Mouse (Mus musculus) forebrain, embryonic 11.5 days (tissue): ENCODE results near the gene Rapgef2. TPM values are rescaled to one million over a fixed set of nuclear protein-coding genes. Genes with fewer than 3 reads are reported as not detected.

Experiments
- ATAC-seq: fragments of 200-750 bp; cut with Nextera tagmentation; replicated peaks from 2 replicates; pipeline ENCODE4 v1.8.0; 2017; ENCODE audit warnings: moderate TSS enrichment; ENCODE audit not compliant: low FRiP score
- DNase-seq: peaks from one replicate; pipeline ENCODE4 v3.0.0-alpha.2; 2017; ENCODE audit warnings: low spot score
- H3K27ac ChIP-seq: fragments of 300-500 bp; sonication (generic); 2 replicates; pipeline ENCODE4 v1.5.1; 2014; ENCODE audit warnings: low read depth, low read length
- H3K27me3 ChIP-seq: fragments of 300-500 bp; sonication (generic); 2 replicates; pipeline ENCODE4 v1.6.1; 2014; ENCODE audit warnings: mild to moderate bottlenecking, low read length, mixed read lengths; ENCODE audit not compliant: control insufficient read depth, insufficient read depth
- H3K36me3 ChIP-seq: fragments of 300-500 bp; sonication (generic); 2 replicates; pipeline ENCODE4 v1.6.1; 2014; ENCODE audit warnings: mild to moderate bottlenecking, low read length, moderate library complexity, mixed read lengths; ENCODE audit not compliant: control insufficient read depth, insufficient read depth
- H3K4me1 ChIP-seq: fragments of 300-500 bp; sonication (generic); replicated peaks from 2 replicates; pipeline ENCODE4 v1.6.1; 2014; ENCODE audit warnings: low read length, mixed read lengths; ENCODE audit not compliant: control insufficient read depth, insufficient read depth
- H3K4me2 ChIP-seq: fragments of 300-500 bp; sonication (generic); 2 replicates; pipeline ENCODE4 v1.6.1; 2014; ENCODE audit warnings: low read depth, mild to moderate bottlenecking, low read length, moderate library complexity, mixed read lengths; ENCODE audit not compliant: severe bottlenecking
- H3K4me3 ChIP-seq: fragments of 300-500 bp; sonication (generic); 2 replicates; pipeline ENCODE4 v1.5.1; 2014; ENCODE audit warnings: low read depth, low read length
- H3K9ac ChIP-seq: fragments of 300-500 bp; sonication (generic); 2 replicates; pipeline ENCODE4 v1.6.1; 2014; ENCODE audit warnings: low read length
- H3K9me3 ChIP-seq: fragments of 300-500 bp; sonication (generic); 2 replicates; pipeline ENCODE4 v1.6.1; 2016; ENCODE audit warnings: low read length, mixed read lengths; ENCODE audit not compliant: control insufficient read depth
- WGBS: fragments of 180-500 bp; shearing (Covaris S2); extraction: QIAGEN DNeasy Blood & Tissue Kit; methylation state at CpG from one replicate; pipeline ENCODE4 v1.1.7; 2014; 5-methylcytosine and 5-hydroxymethylcytosine counted together
- polyA plus RNA-seq: library from polyadenylated mRNA; unstranded; fragments of >200 nt; fragmentation: Nextera tagmentation; extraction: Ambion mirVana; gene quantifications from 2 replicates; pipeline ENCODE4 v1.2.1, GENCODE M21; 2014

The Rapgef2 gene
- polyA plus RNA-seq, 1 experiment from 2014 or later, result 8.5 TPM

DNA sequence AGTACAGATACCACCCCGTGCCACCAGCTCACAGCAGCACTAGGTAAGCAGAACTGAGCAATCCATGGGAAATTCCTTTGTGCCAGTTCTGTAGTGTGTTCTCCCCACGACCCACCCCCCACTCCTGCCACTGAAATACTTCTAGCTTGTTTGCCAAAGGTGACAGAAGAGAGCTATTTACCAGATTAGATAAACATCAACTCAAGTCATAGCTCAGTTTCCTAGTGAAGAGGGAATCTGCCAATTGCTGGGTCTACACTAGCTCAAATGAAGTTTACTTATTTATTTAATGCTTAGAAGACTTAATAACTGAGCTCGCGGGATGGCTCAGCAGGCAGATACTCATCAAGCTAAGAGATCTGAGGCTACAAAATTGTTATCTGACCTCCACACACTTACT is 200.0 kb downstream of the Rapgef2 start:
- Histone ChIP-seq H3K9me3 (no peaks in the 10 kb centered on the region), H3K4me3 (no peak overlapping the region), H3K36me3 (no peaks in the 10 kb centered on the region; the same call in 1 of the 2 replicates), H3K9ac (no peak overlapping the region), H3K4me2 (no peak overlapping the region), H3K4me1 (no peaks in the 10 kb centered on the region), H3K27ac (no peak overlapping the region), H3K27me3 (no peaks in the 10 kb centered on the region)
- ATAC-seq, result no peak
- DNase-seq, result no peak
- WGBS, result 83% methylated on average over 4 of the region's 4 CpGs

DNA sequence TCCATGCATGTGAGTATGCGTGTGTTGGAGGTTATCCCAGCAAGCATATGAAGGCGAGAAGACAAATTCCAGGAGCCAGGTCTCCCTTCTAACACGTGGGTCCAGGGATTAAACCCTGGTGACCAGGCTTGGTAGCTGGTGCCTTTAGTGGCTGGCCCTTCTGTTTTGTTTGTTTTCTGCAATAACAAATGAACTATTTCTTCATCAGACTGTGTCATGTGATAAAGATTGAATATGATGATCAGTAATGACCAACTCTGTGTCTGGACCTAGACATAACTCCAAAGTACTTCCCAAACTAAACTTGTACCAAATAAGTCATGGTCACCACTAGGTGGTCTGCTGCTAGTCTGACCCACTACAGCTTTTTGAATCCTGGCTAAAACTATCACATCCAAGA is 202.4 kb downstream of the Rapgef2 start:
- Histone ChIP-seq H3K27me3 (no peaks in the 10 kb centered on the region), H3K4me3 (no peak overlapping the region), H3K9me3 (no peaks in the 10 kb centered on the region), H3K9ac (no peak overlapping the region), H3K36me3 (peaks cover 3% of the 10 kb centered on the region; the same call in 1 of the 2 replicates), H3K4me2 (no peak overlapping the region), H3K27ac (no peak overlapping the region), H3K4me1 (no peaks in the 10 kb centered on the region)
- ATAC-seq (no peak), DNase-seq (no peak)
- WGBS, result 93% methylated on average over 3 of the region's 3 CpGs

DNA sequence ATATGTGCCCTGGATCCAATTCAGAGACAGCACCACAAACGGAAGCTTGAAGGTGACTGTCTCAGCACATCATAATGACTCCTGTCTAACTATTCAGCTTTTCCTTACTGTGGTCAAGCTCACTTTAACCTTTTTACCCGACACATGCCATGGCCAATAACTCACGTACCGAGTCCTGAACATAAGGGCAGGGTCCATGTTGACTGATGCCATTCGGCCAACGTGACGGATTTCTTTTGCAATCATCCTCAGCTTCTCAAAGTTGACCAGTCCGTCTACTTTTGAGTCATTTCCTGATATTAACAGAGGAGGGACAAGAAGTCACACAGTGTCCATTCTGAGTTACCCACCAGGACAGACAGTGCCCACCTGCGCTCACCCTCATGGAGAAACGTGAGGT is 203.3 kb downstream of the Rapgef2 start:
- Histone ChIP-seq H3K36me3 (peaks cover 3% of the 10 kb centered on the region; the same call in 1 of the 2 replicates), H3K9me3 (no peaks in the 10 kb centered on the region)

DNA sequence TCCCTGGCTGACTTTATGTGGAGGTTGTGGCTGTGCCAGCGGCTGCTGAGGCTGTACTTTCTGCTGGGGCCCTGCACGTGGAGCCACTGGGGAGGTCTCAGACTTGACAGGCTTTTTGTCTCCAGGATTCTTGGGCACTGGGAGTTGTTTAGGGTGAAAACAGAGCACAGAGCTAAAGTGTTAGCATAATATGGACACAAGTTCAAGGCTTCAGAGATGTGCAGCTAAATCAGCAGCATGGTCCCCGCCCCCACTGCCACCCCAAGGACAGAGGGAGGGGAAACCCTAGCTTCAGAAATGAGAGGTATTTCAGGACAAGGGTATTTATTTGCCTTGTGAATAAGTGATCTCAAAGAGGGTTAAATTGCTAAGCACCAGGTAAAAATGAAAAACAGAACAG is 207.2 kb downstream of the Rapgef2 start:
- 85% methylated on average over 3 of the region's 3 CpGs for WGBS
- Histone ChIP-seq H3K4me2 (no peak overlapping the region), H3K9me3 (no peaks in the 10 kb centered on the region), H3K9ac (no peak overlapping the region), H3K4me3 (no peak overlapping the region), H3K4me1 (no peaks in the 10 kb centered on the region), H3K27me3 (no peaks in the 10 kb centered on the region), H3K27ac (no peak overlapping the region), H3K36me3 (peaks cover 3% of the 10 kb centered on the region; the same call in 1 of the 2 replicates)
- no peak for DNase-seq
- no peak for ATAC-seq

More for the DNA sequence above, 203.3 kb downstream of the Rapgef2 start:
- H3K4me2 ChIP-seq, result no peak overlapping the region
- H3K4me1 ChIP-seq, result no peaks in the 10 kb centered on the region
- DNase-seq, result no peak
- WGBS, result 92% methylated on average over 10 of the region's 10 CpGs
- H3K27me3 ChIP-seq, result no peaks in the 10 kb centered on the region
- ATAC-seq, result no peak
- H3K27ac ChIP-seq, result no peak overlapping the region
- no peak overlapping the region for H3K4me3 ChIP-seq
- no peak overlapping the region for H3K9ac ChIP-seq

DNA sequence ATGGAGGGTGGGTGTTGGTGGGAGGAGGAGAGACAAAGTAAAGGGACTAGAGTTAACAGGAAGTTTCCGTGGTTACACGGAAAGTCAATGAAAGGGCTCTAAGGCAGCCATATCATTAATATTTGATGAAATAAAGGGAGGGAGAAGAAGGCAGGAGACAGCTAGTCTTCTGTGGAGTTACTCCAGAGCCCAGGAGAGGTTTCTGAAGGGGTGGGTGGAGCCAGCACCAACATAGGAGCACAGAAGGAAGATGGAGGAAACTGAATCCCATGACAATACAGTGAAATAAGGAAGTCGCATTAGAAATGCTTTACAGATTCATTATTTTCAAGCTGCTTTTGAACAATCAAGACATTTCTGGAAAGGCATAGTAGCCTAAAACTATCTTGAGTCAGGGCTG is 211.3 kb downstream of the Rapgef2 start:
- Histone ChIP-seq H3K9ac (no peak overlapping the region), H3K27me3 (no peaks in the 10 kb centered on the region), H3K4me2 (no peak overlapping the region), H3K27ac (no peak overlapping the region), H3K9me3 (no peaks in the 10 kb centered on the region), H3K4me3 (no peak overlapping the region), H3K36me3 (peaks cover 3% of the 10 kb centered on the region; the same call in 1 of the 2 replicates), H3K4me1 (no peaks in the 10 kb centered on the region)
- WGBS, result 96% methylated on average over 3 of the region's 3 CpGs
- DNase-seq, result no peak
- ATAC-seq, result no peak

DNA sequence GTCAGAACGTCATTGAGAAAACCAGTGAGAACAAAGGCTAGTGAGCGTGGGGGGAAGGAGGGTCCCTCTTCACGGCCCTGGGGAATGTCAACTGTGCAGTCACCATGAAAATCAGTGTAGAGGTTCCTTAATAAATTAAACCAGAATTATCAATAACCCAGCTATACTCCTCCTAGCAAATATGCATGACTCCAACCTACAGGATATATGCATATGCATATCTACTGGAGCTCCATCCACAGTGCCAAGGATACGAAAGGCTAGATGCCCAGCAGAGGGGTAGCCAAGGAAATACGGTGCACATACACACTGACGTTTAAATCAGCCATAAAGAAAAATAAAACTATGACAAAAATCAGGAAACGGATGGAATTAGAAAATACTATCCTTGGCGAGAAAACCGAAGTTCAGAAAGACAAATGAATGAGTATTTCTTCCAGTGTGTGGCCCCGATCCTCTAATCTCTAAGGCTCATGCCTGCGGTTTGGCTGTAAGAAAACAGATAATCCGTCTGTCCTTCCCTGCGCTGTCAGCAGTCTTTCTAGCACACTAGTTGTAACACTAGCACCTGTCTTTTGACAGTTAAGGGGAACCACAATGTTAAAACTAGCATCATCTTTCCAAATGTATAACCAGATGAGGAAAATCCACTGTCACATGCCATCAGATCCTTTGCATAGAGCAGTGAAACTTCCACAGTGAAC is 212.6 kb downstream of the Rapgef2 start:
- H3K4me1 ChIP-seq, result no peaks in the 10 kb centered on the region
- no peak overlapping the region for H3K27ac ChIP-seq
- ATAC-seq, result no peak
- H3K36me3 ChIP-seq, result no peaks in the 10 kb centered on the region; the same call in 1 of the 2 replicates
- no peak overlapping the region for H3K4me2 ChIP-seq
- DNase-seq, result no peak
- no peaks in the 10 kb centered on the region for H3K27me3 ChIP-seq
- no peak overlapping the region for H3K4me3 ChIP-seq
- whole genome bisulfite sequencing, result 86% methylated on average over 13 of the region's 13 CpGs
- H3K9me3 ChIP-seq, result no peaks in the 10 kb centered on the region
- no peak overlapping the region for H3K9ac ChIP-seq

DNA sequence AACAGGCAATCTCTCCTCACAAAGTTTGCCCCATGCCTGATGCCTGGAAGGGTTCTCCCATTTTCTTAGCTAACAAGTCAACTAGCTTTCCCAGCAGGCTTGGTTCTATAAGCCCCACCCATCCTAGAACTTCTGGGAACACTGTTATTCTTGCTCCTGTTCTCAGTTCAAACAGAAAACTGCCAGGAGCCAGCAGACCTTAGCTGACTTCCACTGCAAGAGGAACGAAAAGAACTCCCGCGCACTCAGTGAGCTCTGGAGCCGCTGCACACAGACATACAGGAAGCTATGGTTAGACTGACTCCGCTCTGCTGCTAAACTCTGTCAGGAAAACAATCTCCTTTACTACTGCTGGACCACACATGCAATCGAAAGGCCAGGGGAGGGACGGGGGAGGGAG is 214.8 kb downstream of the Rapgef2 start:
- no peak overlapping the region for H3K4me2 ChIP-seq
- H3K27ac ChIP-seq, result no peak overlapping the region
- no peak for DNase-seq
- H3K36me3 ChIP-seq, result no peaks in the 10 kb centered on the region; the same call in 1 of the 2 replicates
- no peak for ATAC-seq
- H3K4me3 ChIP-seq, result no peak overlapping the region
- no peaks in the 10 kb centered on the region for H3K4me1 ChIP-seq
- no peak overlapping the region for H3K9ac ChIP-seq
- H3K27me3 ChIP-seq, result no peaks in the 10 kb centered on the region
- H3K9me3 ChIP-seq, result no peaks in the 10 kb centered on the region
- WGBS, result 63% methylated on average over 6 of the region's 7 CpGs

DNA sequence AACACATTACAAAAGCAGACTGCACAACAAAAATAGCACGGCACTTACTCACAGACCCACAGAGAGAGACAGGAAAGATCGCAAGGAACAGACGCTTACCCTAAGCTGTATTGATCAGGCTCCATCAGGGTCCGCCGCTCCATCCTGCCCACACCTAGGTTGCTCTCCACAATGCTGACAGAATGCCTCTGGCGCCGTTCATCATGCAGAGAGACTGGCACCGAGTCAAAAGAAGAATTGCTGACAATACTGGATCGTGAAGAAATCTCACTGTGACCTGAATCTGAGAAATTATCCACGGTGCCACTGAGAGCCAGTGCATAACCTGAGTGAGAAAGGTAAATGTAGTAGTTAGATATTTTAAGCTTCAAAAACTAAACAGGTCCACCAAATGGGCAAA is 216.4 kb downstream of the Rapgef2 start:
- no peak for DNase-seq
- Histone ChIP-seq H3K27me3 (no peaks in the 10 kb centered on the region), H3K4me2 (no peak overlapping the region), H3K36me3 (no peaks in the 10 kb centered on the region; the same call in 1 of the 2 replicates), H3K4me1 (no peaks in the 10 kb centered on the region), H3K4me3 (no peak overlapping the region), H3K9ac (no peak overlapping the region), H3K27ac (no peak overlapping the region), H3K9me3 (no peaks in the 10 kb centered on the region)
- no peak for ATAC-seq
- 92% methylated on average over 10 of the region's 10 CpGs for WGBS

DNA sequence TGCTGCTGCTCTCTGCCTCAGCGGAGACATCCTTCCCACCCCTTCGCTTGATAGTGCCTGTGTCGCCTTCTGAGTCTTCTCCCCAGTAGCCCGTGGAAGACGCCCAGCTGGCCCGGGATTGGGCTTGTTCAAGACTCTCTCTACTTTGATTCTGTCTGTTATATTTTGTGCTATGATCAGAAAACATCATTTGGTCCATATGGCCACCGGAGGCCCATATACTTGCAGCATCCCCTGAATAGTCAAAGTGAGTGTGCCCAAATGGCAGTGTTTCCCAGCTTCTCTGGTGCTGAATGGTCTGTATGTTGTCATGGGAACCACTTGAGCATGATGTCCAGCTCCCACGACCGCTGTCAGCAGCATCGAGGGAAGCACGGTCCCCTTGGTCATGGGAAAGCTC is 217.3 kb downstream of the Rapgef2 start:
- no peak for DNase-seq
- 93% methylated on average over 11 of the region's 11 CpGs for WGBS
- Histone ChIP-seq H3K4me1 (no peaks in the 10 kb centered on the region), H3K9ac (no peak overlapping the region), H3K36me3 (no peaks in the 10 kb centered on the region; the same call in 1 of the 2 replicates), H3K4me3 (no peak overlapping the region), H3K27me3 (no peaks in the 10 kb centered on the region), H3K27ac (no peak overlapping the region), H3K9me3 (no peaks in the 10 kb centered on the region), H3K4me2 (no peak overlapping the region)
- no peak for ATAC-seq
